Mouse (Mus musculus) limb, embryonic 10.5 days (tissue): ENCODE measurements around the gene Plekhs1. TPM values are rescaled to one million over a fixed set of nuclear protein-coding genes. Genes with fewer than 3 reads are reported as not detected.

Source experiments
- DNase-seq: peaks from one replicate; pipeline ENCODE4 v3.0.0-alpha.2; 2017; ENCODE audit warnings: low spot score
- H3K27ac ChIP-seq: fragments of 300-500 bp; sonication (generic); 2 replicates; pipeline ENCODE4 v1.5.1; 2016; ENCODE audit warnings: mild to moderate bottlenecking
- H3K27me3 ChIP-seq: fragments of 300-500 bp; sonication (generic); 2 replicates; pipeline ENCODE4 v1.6.1; 2016; ENCODE audit warnings: low read depth, mild to moderate bottlenecking; ENCODE audit not compliant: poor library complexity, severe bottlenecking
- H3K36me3 ChIP-seq: fragments of 300-500 bp; sonication (generic); 2 replicates; pipeline ENCODE4 v1.6.1; 2016; ENCODE audit warnings: mild to moderate bottlenecking, moderate library complexity
- H3K4me1 ChIP-seq: fragments of 300-500 bp; sonication (generic); 2 replicates; pipeline ENCODE4 v1.6.1; 2016
- H3K4me3 ChIP-seq: fragments of 300-500 bp; sonication (generic); 2 replicates; pipeline ENCODE4 v1.5.1; 2016; ENCODE audit warnings: mild to moderate bottlenecking, moderate library complexity
- H3K9me3 ChIP-seq: fragments of 300-500 bp; sonication (generic); replicated peaks from 2 replicates; pipeline ENCODE4 v1.6.1; 2016; ENCODE audit warnings: mild to moderate bottlenecking
- WGBS: fragments of 180-500 bp; shearing (Covaris S2); methylation state at CpG from one replicate; pipeline ENCODE4 v1.1.7; 2016; 5-methylcytosine and 5-hydroxymethylcytosine counted together
- polyA plus RNA-seq: library from polyadenylated mRNA; unstranded; fragments of >200 nt; fragmentation: Nextera tagmentation; extraction: Ambion mirVana; gene quantifications from 2 replicates; pipeline ENCODE4 v1.2.1, GENCODE M21; 2016

The Plekhs1 gene
- polyA plus RNA-seq, 1 experiment from 2014 or later: 0.10 TPM

GRCm38 (mm10) chr19:56438357-56439071 lies 22.9 kb upstream of the Plekhs1 start:
- WGBS: 88% methylated on average over 7 of the region's 7 CpGs

GRCm38 (mm10) chr19:56439072-56439434 lies 22.4 kb upstream of the Plekhs1 start:
- Histone ChIP-seq H3K9me3 (no peaks in the 10 kb centered on the region), H3K36me3 (peaks cover 36% of the 10 kb centered on the region), H3K27ac (0 out of 2 replicates have a peak overlapping the region, but pooled peaks have one; percentile 10), H3K27me3 (no peaks in the 10 kb centered on the region), H3K4me1 (no peaks in the 10 kb centered on the region), H3K4me3 (no peak overlapping the region)
- 92% methylated on average over 6 of the region's 6 CpGs for WGBS
- DNase-seq: no peak

More at GRCm38 (mm10) chr19:56438357-56439071, 22.9 kb upstream of the Plekhs1 start:
- H3K9me3 ChIP-seq: no peaks in the 10 kb centered on the region
- no peaks in the 10 kb centered on the region for H3K27me3 ChIP-seq
- DNase-seq: no peak
- no peaks in the 10 kb centered on the region for H3K4me1 ChIP-seq
- H3K27ac ChIP-seq: no peak overlapping the region
- H3K36me3 ChIP-seq: peaks cover 42% of the 10 kb centered on the region
- H3K4me3 ChIP-seq: no peak overlapping the region

- H3K9me3 ChIP-seq: no peaks in the 10 kb centered on the region
- H3K4me3 ChIP-seq: no peak overlapping the region
- H3K36me3 ChIP-seq: peaks cover 11% of the 10 kb centered on the region
- 89% methylated on average over 14 of the region's 14 CpGs for WGBS
- no peak for DNase-seq
- no peak overlapping the region for H3K27ac ChIP-seq
- H3K27me3 ChIP-seq: no peaks in the 10 kb centered on the region
- 0 out of 2 replicates have a peak, but pooled peaks cover 2% of the 10 kb centered on the region for H3K4me1 ChIP-seq
These were observed 18.0 kb upstream of the Plekhs1 start for GRCm38 (mm10) chr19:56443445-56443844.

- DNase-seq: no peak
- H3K4me3 ChIP-seq: no peak overlapping the region
- H3K27me3 ChIP-seq: no peaks in the 10 kb centered on the region
- 0 out of 2 replicates have a peak, but pooled peaks cover 4% of the 10 kb centered on the region for H3K4me1 ChIP-seq
- no peaks in the 10 kb centered on the region for H3K36me3 ChIP-seq
- H3K27ac ChIP-seq: no peak overlapping the region
- no peaks in the 10 kb centered on the region for H3K9me3 ChIP-seq
- 96% methylated on average over 4 of the region's 4 CpGs for WGBS
These were observed 12.7 kb upstream of the Plekhs1 start for GRCm38 (mm10) chr19:56448784-56449183.

GRCm38 (mm10) chr19:56449537-56449936 lies 11.9 kb upstream of the Plekhs1 start:
- Histone ChIP-seq H3K4me1 (0 out of 2 replicates have a peak, but pooled peaks cover 4% of the 10 kb centered on the region), H3K36me3 (no peaks in the 10 kb centered on the region), H3K27me3 (no peaks in the 10 kb centered on the region), H3K9me3 (no peaks in the 10 kb centered on the region), H3K4me3 (no peak overlapping the region), H3K27ac (no peak overlapping the region)
- no peak for DNase-seq
- WGBS: 92% methylated on average over 8 of the region's 8 CpGs

GRCm38 (mm10) chr19:56450892-56451291 lies 10.5 kb upstream of the Plekhs1 start:
- DNase-seq: no peak
- H3K4me1 ChIP-seq: 0 out of 2 replicates have a peak, but pooled peaks cover 2% of the 10 kb centered on the region
- H3K9me3 ChIP-seq: no peaks in the 10 kb centered on the region

GRCm38 (mm10) chr19:56451867-56452266 lies 9.6 kb upstream of the Plekhs1 start:
- Histone ChIP-seq H3K4me1 (0 out of 2 replicates have a peak, but pooled peaks cover 2% of the 10 kb centered on the region), H3K4me3 (no peak overlapping the region), H3K36me3 (no peaks in the 10 kb centered on the region), H3K9me3 (no peaks in the 10 kb centered on the region), H3K27me3 (no peaks in the 10 kb centered on the region), H3K27ac (no peak overlapping the region)
- WGBS: 88% methylated on average over 4 of the region's 4 CpGs
- DNase-seq: no peak

More at GRCm38 (mm10) chr19:56450892-56451291, 10.5 kb upstream of the Plekhs1 start:
- Histone ChIP-seq H3K27me3 (no peaks in the 10 kb centered on the region), H3K4me3 (no peak overlapping the region), H3K36me3 (no peaks in the 10 kb centered on the region), H3K27ac (no peak overlapping the region)
- WGBS: 89% methylated on average over 5 of the region's 5 CpGs

GRCm38 (mm10) chr19:56452421-56452820 lies 9.0 kb upstream of the Plekhs1 start:
- no peak overlapping the region for H3K27ac ChIP-seq
- H3K27me3 ChIP-seq: no peaks in the 10 kb centered on the region
- no peak for DNase-seq
- WGBS: 96% methylated on average over 2 of the region's 2 CpGs
- H3K9me3 ChIP-seq: no peaks in the 10 kb centered on the region
- no peak overlapping the region for H3K4me3 ChIP-seq
- H3K36me3 ChIP-seq: no peaks in the 10 kb centered on the region
- 0 out of 2 replicates have a peak, but pooled peaks cover 2% of the 10 kb centered on the region for H3K4me1 ChIP-seq

GRCm38 (mm10) chr19:56454862-56455261 lies 6.6 kb upstream of the Plekhs1 start:
- Histone ChIP-seq H3K4me3 (no peak overlapping the region), H3K27me3 (no peaks in the 10 kb centered on the region), H3K36me3 (no peaks in the 10 kb centered on the region), H3K4me1 (0 out of 2 replicates have a peak, but pooled peaks cover 2% of the 10 kb centered on the region), H3K27ac (no peak overlapping the region), H3K9me3 (no peaks in the 10 kb centered on the region)
- WGBS: 79% methylated on average over 4 of the region's 4 CpGs
- no peak for DNase-seq

GRCm38 (mm10) chr19:56455369-56455768 lies 6.1 kb upstream of the Plekhs1 start:
- Histone ChIP-seq H3K9me3 (no peaks in the 10 kb centered on the region), H3K27me3 (no peaks in the 10 kb centered on the region), H3K4me3 (no peak overlapping the region), H3K4me1 (0 out of 2 replicates have a peak, but pooled peaks cover 2% of the 10 kb centered on the region), H3K36me3 (no peaks in the 10 kb centered on the region), H3K27ac (no peak overlapping the region)
- no peak for DNase-seq
- WGBS: 45% methylated on average over 2 of the region's 2 CpGs

- H3K27me3 ChIP-seq: no peaks in the 10 kb centered on the region
- H3K4me3 ChIP-seq: no peak overlapping the region
- H3K4me1 ChIP-seq: 0 out of 2 replicates have a peak, but pooled peaks cover 2% of the 10 kb centered on the region
- no peaks in the 10 kb centered on the region for H3K9me3 ChIP-seq
- H3K27ac ChIP-seq: no peak overlapping the region
- H3K36me3 ChIP-seq: no peaks in the 10 kb centered on the region
- DNase-seq: no peak
- WGBS: 71% methylated on average over 4 of the region's 4 CpGs
These were observed 3.9 kb upstream of the Plekhs1 start for GRCm38 (mm10) chr19:56457569-56457968.

- Histone ChIP-seq H3K4me1 (no peaks in the 10 kb centered on the region), H3K9me3 (no peaks in the 10 kb centered on the region), H3K27me3 (no peaks in the 10 kb centered on the region), H3K4me3 (no peak overlapping the region), H3K27ac (no peak overlapping the region), H3K36me3 (no peaks in the 10 kb centered on the region)
- WGBS: 86% methylated on average over 10 of the region's 10 CpGs
- DNase-seq: no peak
These were observed 2.0 kb upstream of the Plekhs1 start for GRCm38 (mm10) chr19:56459154-56460050.

- Histone ChIP-seq H3K27me3 (no peaks in the 10 kb centered on the region), H3K27ac (no peak overlapping the region), H3K36me3 (no peaks in the 10 kb centered on the region), H3K4me1 (no peaks in the 10 kb centered on the region), H3K4me3 (no peak overlapping the region), H3K9me3 (no peaks in the 10 kb centered on the region)
- 80% methylated on average over 2 of the region's 2 CpGs for WGBS
- DNase-seq: no peak
These were observed 1.2 kb upstream of the Plekhs1 start for GRCm38 (mm10) chr19:56460241-56460640.
